Mouse (Mus musculus) ES-Bruce4 (cell line): ENCODE data around the gene Mmgt1.

ENCODE experiments used
- CTCF ChIP-seq: IDR thresholded peaks from one replicate; pipeline ENCODE4 v1.8.1; 2011; ENCODE audit warnings: low read depth, low read length
- EP300 ChIP-seq: IDR thresholded peaks from 2 replicates; pipeline ENCODE4 v1.6.1; 2011; ENCODE audit warnings: low read depth, low read length; ENCODE audit not compliant: insufficient read depth
- POLR2A ChIP-seq: IDR thresholded peaks from one replicate; pipeline ENCODE4 v1.8.1; 2011; ENCODE audit warnings: low read length; ENCODE audit not compliant: insufficient read depth

DNA sequence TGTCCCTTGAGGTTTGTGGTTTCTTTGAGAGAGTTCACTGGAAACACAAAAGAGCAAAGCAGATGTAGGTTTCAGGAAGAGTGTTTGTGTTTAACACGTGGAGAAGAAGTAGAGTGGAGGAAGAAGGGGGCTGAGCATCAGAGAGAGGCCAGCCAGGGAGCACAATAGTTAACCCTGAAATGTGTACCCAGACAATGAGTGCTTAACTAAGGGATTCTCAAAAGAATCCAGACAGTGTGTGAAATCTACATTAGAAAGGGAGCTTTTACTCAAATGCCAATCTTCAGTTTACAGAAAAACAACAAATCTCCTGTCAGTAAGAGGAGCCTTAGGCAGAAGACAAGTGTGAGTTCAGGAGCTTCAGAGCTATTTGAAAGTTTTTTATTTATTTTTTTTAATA, 42.2 kb upstream of the Mmgt1 start:
- no peak for TF ChIP-seq CTCF
- no peak for TF ChIP-seq POLR2A
- TF ChIP-seq EP300 = no peak
